Mouse (Mus musculus) embryo, embryonic 11 days (tissue): ENCODE data around the gene Olfr464.
"Not testable (repeated sequence)": the region's sequence is repeated elsewhere in the genome, so short reads cannot be mapped to it uniquely, and the experiment has no call there.

Experiments
- DNase-seq: peaks from one replicate; pipeline ENCODE4 v3.0.0-alpha.2; 2015

Gene Olfr464

GRCm38 (mm10) chr11:87920966-87921365 lies at the start of gene Olfr464:
Gene Olfr464 (minus strand): TSS chr11:87920967.
- DNase-seq = peak; percentile 79

GRCm38 (mm10) chr11:87968356-87969122 lies 47.8 kb upstream of the Olfr464 start:
- DNase-seq = peak; percentile 29

GRCm38 (mm10) chr11:87967692-87968289 lies 47.0 kb upstream of the Olfr464 start:
- peak; percentile 88 for DNase-seq

DNA sequence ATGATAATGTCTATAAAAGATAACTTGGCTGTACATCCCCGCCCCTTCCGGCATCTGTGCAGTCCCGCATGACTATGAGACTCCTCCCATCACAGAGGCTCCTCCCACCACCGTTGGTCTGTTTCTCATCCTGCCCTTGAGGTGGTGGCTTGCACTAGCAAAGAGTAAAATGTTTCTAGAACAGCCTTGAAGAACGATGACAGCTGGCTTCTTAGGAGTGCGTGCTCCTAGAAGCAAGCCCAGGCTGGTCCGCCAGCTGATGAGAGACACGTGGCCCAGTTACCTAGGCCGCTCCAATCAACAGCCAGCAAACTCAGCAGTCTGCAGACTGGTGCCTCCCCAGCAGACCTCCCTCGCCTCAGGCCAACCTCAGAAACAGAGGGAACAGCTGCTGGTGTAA lies 45.4 kb upstream of the Olfr464 start:
- peak; percentile 54 for DNase-seq

DNA sequence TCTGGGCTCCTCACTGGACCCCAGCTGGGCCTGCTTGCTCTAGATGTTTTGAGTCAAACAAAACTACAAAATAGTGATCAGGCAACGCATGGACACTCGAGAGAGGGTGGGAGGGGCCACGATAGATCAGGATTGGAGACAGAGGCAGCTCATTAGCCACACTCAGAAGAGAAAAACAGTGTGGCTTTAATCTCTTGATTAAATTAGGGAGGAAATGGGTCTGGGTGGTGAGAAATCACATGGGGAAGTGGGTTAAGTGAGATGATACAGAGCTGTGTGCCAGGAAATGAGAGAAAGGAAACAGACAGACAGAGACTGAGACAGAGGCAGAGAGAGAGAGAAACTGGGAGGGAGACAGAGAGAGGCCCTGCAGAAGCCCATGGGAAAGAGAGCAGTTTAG lies 44.5 kb upstream of the Olfr464 start:
- DNase-seq = no peak

- peak; percentile 71 for DNase-seq
These were observed 36.3 kb upstream of the Olfr464 start for GRCm38 (mm10) chr11:87957066-87957465.

DNA sequence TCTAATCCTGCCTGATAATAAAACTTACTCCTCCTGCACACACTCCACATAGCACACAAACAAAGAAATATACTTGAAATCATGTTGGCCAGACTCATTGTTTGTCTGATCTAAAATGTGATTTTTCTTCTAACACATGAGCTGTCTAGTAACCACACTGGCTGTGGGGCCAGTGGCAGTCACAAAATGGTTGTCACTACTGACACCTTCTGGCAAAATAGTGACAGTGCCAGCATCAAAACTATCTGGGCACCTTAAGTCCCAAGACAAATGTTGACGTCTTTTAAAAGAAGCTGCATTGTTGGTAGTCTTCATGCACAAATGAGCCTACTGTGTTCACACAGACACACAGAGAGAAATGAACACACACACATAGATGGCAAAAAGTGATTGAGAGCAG lies 34.4 kb upstream of the Olfr464 start:
- peak; percentile 63 for DNase-seq

GRCm38 (mm10) chr11:87949990-87950389 lies 29.2 kb upstream of the Olfr464 start:
- DNase-seq = peak; percentile 52

DNA sequence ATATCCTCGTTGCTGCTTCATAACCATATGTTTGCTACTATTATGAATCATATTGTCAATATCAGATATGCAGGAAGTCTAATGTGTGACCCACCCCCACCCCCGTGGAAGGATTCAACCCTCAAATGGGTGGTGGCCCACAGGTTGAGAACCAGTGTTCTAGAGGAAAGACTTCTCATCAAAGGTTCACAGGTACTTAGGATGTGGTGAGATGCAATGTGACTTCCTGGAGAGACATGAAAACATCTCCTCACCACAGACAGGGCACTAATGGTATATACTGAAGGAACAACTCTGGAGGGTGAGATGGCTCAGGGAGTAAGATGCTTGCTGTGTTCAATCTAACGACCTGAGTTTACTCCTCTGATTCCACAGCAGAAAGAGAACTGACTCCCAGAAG lies 14.7 kb upstream of the Olfr464 start:
- no peak for DNase-seq

DNA sequence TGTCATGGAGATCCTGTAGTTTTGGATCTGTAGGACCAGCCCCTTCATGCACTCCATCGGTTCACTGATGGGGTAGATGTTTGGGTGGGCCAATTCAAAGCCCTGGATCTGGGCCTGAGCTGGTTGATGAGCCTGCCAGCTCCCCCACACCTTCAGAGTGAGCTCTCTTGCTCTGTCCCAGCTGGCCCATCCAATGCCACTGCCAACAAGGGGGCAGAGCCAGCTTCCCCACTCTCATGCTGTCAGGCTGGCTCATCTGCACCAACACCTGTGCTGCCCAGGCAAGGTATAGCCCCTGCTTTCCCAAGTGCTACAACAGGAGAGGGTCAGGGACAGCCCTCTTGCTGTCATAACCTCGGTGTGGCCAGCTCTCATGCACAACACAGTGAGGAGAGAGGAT lies 13.0 kb upstream of the Olfr464 start:
- no peak for DNase-seq

- DNase-seq = no peak
These were observed 9.6 kb upstream of the Olfr464 start for GRCm38 (mm10) chr11:87930348-87930747.

- DNase-seq = no peak
These were observed 466 bp downstream of the Olfr464 start for GRCm38 (mm10) chr11:87920301-87920700.

- DNase-seq = no peak
These were observed 4.8 kb downstream of the Olfr464 start for GRCm38 (mm10) chr11:87916005-87916404.

DNA sequence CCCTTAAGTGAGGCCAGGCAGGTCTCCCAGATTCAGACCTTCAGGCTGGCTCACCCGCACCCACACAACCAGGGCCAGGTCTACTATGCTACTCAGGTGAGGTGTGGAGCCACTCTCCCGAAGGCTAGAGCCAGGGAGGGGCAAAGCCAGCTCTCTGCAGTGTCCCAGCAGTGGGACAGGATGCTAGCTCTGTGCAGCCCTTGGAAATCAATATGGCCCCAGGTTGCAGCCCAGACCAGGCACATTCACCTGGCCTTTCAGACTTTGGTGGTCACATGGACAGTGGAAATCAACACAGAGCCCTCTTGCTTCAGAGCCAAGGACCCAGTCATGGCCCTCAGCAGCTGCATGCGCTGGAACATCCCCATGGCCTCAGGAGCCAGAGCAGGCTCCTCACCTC lies 16.4 kb downstream of the Olfr464 start:
- DNase-seq = no peak

DNA sequence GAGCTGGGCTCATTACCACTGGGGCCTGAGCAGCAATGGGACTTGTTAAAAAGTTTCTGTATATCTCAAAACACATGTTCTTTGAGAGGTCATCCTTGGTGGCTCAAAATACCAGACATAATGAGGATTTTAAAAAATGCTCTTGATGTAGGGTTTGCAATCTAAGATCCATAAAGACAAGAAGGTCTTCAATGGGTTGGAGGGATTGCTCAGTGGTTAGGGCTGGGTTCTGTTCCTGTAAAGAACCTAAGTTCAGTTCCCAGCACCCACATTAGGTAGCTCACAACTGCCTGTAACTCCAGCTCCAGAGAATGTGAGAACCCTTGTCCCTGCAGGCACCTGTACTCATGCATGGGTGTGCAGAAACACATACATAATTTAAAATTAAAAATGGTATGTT lies 23.5 kb downstream of the Olfr464 start, which contains the start of gene Olfr463:
TSS of gene Olfr463 (minus strand) at position 101 of the 400 bp plus-strand sequence.
- no peak for DNase-seq

DNA sequence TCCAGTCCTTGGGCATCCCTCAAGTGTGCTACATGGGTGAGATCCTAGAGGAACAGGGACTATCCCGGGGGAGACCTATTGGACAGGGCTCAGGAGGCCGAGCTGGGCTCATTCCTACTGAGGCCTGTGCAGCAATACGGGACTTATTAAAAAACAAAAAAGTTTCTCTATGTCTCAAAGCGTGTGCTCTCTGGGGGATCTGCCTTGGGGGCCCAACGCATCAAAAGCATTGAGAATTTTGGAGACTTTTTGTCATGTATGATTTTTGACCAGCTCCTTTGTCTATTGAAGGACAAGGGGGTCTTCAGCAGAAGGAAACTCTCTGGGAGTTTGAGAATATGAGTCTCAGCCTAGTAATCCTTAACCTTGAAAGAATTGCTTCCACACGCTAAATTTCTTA lies 28.6 kb downstream of the Olfr464 start, which contains the start of gene Olfr462:
TSS of gene Olfr462 (minus strand) at position 101 of the 400 bp plus-strand sequence.
- DNase-seq = no peak

- no peak for DNase-seq
These were observed 35.9 kb downstream of the Olfr464 start for GRCm38 (mm10) chr11:87884856-87885255.

DNA sequence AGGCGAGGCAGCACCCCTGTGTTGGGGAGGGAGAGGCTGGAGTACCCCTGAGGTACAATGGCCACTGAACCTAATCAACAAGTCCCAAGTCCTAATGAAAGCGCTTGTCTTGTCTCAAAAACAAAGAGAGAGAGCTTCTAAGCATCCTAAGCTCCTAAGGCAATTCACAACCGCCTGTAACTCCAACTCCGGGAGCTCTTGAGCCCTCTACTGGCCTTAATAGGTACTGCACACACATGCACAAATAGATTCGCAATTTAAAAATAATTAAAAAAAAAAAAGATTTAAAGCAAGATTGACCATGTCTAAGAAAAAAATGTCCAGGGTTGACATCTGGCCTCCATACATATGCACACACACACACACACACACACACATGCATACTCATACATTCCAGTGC lies 37.3 kb downstream of the Olfr464 start:
- DNase-seq = peak; percentile 38

DNA sequence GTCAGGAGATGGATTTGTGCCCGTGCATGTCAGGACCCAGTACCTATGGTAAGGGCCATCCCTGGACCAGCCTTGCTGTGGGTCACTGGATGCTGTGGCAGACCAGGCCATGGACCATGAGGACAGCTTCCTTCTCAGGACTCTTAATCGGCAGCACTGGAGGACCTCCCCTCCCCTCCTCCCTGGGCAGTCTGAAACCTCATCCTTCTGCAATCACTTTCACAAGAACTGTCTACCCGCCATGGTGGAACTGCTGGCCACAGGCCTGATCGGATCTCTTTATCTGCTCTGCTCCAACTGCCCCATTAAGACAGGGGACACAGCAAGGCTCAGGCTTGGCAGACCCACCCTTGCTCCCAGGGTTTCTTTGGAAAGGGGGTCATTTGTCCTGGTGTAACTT lies 39.1 kb downstream of the Olfr464 start:
- DNase-seq = no peak

DNA sequence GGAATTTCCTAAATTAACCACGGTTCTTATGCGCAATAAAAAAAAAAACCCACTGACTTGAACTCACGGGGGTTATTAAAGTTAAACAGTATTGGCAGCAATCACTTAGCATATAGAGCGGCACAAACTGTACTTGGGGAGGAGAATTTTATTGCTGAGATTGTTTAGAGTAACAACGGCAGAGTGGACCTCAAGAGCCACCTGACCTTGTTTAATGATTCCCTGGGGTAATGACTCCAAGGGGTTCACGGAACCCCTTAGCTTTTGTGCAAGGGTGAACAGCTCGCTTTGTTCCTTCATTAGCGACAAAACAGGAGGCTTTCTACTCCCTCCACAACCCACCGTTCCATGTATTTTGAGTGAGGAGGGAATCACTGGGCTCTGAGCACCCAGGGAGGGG lies 40.9 kb downstream of the Olfr464 start:
- DNase-seq = no peak

DNA sequence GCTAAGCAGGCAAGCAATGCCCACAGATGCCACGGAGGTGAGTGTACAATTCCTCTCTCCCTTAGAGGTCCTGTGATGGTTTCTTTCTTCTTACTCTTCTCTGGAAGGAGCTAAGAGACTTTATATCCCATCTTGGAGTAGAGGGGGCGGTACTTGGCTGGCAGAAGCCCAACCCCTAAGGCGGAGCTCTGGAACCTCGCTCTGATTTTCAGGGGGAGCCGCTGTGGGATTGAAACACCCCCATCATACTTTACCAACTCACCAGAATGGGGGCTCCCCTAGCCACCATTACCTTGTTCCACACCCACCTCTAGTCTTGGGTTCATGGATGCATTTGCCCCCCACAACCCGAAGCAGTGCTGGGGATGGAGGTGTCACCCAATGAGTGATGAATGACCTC lies 45.3 kb downstream of the Olfr464 start, which contains the start of gene Epx:
TSS of gene Epx (minus strand) at position 101 of the 400 bp plus-strand sequence.
- DNase-seq = no peak

GRCm38 (mm10) chr11:87871766-87872165 lies 49.0 kb downstream of the Olfr464 start:
- DNase-seq = no peak

DNA sequence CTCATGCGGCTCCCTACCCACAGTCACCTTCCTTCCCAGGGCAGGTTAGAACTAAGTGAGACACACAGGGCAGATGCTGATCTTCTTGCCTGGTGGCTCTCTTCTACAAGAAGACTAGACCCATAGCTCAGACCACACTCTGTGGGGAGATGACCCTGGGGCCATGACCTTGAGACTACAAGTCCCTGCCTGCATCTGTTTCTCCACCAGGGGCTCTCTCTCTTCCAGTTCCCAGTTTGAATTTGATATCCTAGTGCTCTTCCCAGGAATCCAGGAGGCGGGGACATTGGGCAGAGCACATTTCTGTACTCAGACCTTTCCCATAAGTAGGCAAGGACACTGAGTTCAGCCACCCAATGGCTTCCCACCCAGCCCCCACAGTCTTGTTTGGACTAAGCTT lies 50.7 kb downstream of the Olfr464 start:
- peak; percentile 7 for DNase-seq

- DNase-seq = not testable (repeated sequence)
These were observed 53.9 kb downstream of the Olfr464 start for GRCm38 (mm10) chr11:87866891-87867290.
